Mouse (Mus musculus) neural tube, embryonic 15.5 days (tissue): ENCODE data around the gene Pfkfb3. TPM values are rescaled to one million over a fixed set of nuclear protein-coding genes. Genes with fewer than 3 reads are reported as not detected.

Source experiments
- ATAC-seq: fragments of 200-750 bp; cut with Nextera tagmentation; 2 replicates; pipeline ENCODE4 v1.8.0; 2017; ENCODE audit warnings: mild to moderate bottlenecking, moderate TSS enrichment, moderate library complexity; ENCODE audit not compliant: low FRiP score
- H3K27ac ChIP-seq: fragments of 300-500 bp; sonication (generic); replicated peaks from 2 replicates; pipeline ENCODE4 v1.5.1; 2015; ENCODE audit warnings: mild to moderate bottlenecking, inconsistent platforms
- H3K27me3 ChIP-seq: fragments of 300-500 bp; sonication (generic); replicated peaks from 2 replicates; pipeline ENCODE4 v1.6.1; 2015; ENCODE audit warnings: inconsistent platforms
- H3K36me3 ChIP-seq: fragments of 300-500 bp; sonication (generic); 2 replicates; pipeline ENCODE4 v1.6.1; 2015; ENCODE audit warnings: inconsistent platforms
- H3K4me1 ChIP-seq: fragments of 300-500 bp; sonication (generic); 2 replicates; pipeline ENCODE4 v1.6.1; 2015; ENCODE audit warnings: inconsistent platforms
- H3K4me2 ChIP-seq: fragments of 300-500 bp; sonication (generic); 2 replicates; pipeline ENCODE4 v1.6.1; 2015; ENCODE audit warnings: inconsistent platforms, mild to moderate bottlenecking, moderate library complexity
- H3K4me3 ChIP-seq: fragments of 300-500 bp; sonication (generic); replicated peaks from 2 replicates; pipeline ENCODE4 v1.5.1; 2015; ENCODE audit warnings: mild to moderate bottlenecking, inconsistent platforms
- H3K9ac ChIP-seq: fragments of 300-500 bp; sonication (generic); replicated peaks from 2 replicates; pipeline ENCODE4 v1.6.1; 2015; ENCODE audit warnings: mild to moderate bottlenecking, inconsistent platforms
- H3K9me3 ChIP-seq: fragments of 300-500 bp; sonication (generic); replicated peaks from 2 replicates; pipeline ENCODE4 v1.6.1; 2016; ENCODE audit warnings: inconsistent platforms
- WGBS: fragments of 180-500 bp; shearing (Covaris S2); methylation state at CpG from one replicate; pipeline ENCODE4 v1.1.7; 2015; ENCODE audit warnings: mixed read lengths; 5-methylcytosine and 5-hydroxymethylcytosine counted together
- polyA plus RNA-seq: library from polyadenylated mRNA; unstranded; fragments of >200 nt; fragmentation: Nextera tagmentation; extraction: Ambion mirVana; gene quantifications from 2 replicates; pipeline ENCODE4 v1.2.1, GENCODE M21; 2015

Pfkfb3 gene
- polyA plus RNA-seq, 1 experiment from 2014 or later = 29.8 TPM

DNA sequence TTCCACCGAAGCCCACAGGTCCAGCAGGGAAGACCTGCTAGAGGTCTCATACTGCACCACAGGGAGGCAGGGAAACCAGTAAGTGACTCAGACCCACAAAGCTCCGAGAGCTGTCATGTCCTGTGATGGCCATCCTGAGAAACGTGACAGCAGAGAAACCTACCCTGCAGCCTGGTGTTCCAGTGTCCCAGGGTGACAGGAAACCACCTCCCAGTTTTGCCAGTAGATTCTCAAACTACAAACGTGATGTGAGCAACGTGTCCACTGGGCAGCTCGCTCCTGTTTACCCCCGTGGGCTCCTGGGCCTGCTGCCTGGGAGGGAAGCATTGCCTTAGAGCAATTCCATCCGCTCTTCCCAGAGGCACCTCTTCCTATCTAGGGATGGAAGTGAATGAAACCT, 53.2 kb downstream of the Pfkfb3 start:
- peak overlapping the region; percentile 96 for H3K4me2 ChIP-seq
- 3% methylated on average over 8 of the region's 8 CpGs for WGBS
- H3K9me3 ChIP-seq = no peaks in the 10 kb centered on the region
- peak; percentile 13; the same call in 1 of the 2 replicates for ATAC-seq
- H3K4me3 ChIP-seq = peak overlapping the region; percentile 71
- H3K4me1 ChIP-seq = peaks cover 59% of the 10 kb centered on the region
- peaks cover 4% of the 10 kb centered on the region; the same call in 1 of the 2 replicates for H3K36me3 ChIP-seq
- peak overlapping the region; percentile 95 for H3K27ac ChIP-seq
- no peaks in the 10 kb centered on the region; the same call in 1 of the 2 replicates for H3K27me3 ChIP-seq
- H3K9ac ChIP-seq = peak overlapping the region; percentile 74

GRCm38 (mm10) chr2:11496601-11497031, 57.3 kb downstream of the Pfkfb3 start:
- Histone ChIP-seq H3K9me3 (no peaks in the 10 kb centered on the region), H3K9ac (no peak overlapping the region), H3K36me3 (peaks cover 27% of the 10 kb centered on the region), H3K27ac (no peak overlapping the region), H3K4me2 (no peak overlapping the region), H3K4me3 (no peak overlapping the region), H3K27me3 (no peaks in the 10 kb centered on the region), H3K4me1 (peaks cover 51% of the 10 kb centered on the region)
- WGBS = 79% methylated on average over 3 of the region's 3 CpGs
- no peak for ATAC-seq

DNA sequence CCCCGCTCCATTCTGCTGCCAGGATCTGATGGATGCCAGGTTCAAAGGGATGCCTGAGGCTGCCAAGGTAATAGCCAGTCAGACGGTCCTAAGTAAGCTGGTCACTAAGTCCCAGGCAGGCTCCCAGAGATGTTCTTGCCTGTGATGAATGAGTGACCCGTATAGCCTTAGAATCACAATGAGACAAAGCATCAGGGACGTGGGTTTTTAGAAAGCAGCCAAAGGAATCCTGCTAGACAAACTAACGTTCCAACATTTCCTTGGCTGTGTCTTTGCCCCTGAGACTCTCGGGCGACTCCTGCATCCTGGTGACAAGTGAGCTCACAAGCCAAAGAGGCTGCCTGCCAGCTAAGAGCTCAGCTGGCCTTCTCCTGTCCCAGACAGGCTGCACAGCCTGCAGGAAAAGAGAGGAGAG, 59.0 kb downstream of the Pfkfb3 start:
- Histone ChIP-seq H3K27me3 (no peaks in the 10 kb centered on the region), H3K4me2 (no peak overlapping the region), H3K9me3 (no peaks in the 10 kb centered on the region), H3K4me1 (peaks cover 40% of the 10 kb centered on the region), H3K27ac (peak overlapping the region; percentile 48; the same call in 1 of the 2 replicates), H3K9ac (no peak overlapping the region), H3K36me3 (peaks cover 45% of the 10 kb centered on the region), H3K4me3 (no peak overlapping the region)
- WGBS = 45% methylated on average over 6 of the region's 7 CpGs
- peak; percentile 81 for ATAC-seq

DNA sequence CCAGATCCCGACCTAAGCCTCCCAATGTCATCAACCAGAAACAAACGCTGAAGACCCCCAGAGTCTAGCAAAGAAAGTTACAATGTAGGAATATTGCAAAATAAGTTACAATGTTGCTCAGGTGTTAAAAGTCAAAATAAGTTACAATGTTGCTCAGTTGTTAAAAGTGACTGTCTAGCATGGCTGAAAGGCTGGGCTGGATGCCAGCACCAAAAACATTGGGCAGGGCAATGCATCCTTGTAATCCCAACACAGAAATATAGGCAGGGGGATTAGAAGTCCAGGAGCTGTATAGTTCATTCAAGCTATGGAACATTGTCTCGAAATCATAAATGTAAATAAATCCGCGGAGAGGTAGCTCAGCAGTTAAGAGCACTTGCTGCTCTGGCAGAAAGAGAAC, 61.0 kb downstream of the Pfkfb3 start:
- Histone ChIP-seq H3K4me1 (peaks cover 21% of the 10 kb centered on the region), H3K36me3 (peaks cover 62% of the 10 kb centered on the region), H3K27ac (no peak overlapping the region), H3K4me2 (no peak overlapping the region), H3K9ac (no peak overlapping the region), H3K4me3 (no peak overlapping the region), H3K9me3 (no peaks in the 10 kb centered on the region), H3K27me3 (no peaks in the 10 kb centered on the region)
- 94% methylated on average over 5 of the region's 5 CpGs for WGBS
- ATAC-seq = no peak

- peaks cover 73% of the 10 kb centered on the region for H3K36me3 ChIP-seq
- ATAC-seq = no peak
- H3K4me3 ChIP-seq = no peak overlapping the region
- H3K9ac ChIP-seq = no peak overlapping the region
- no peak overlapping the region for H3K27ac ChIP-seq
- 59% methylated on average over 3 of the region's 3 CpGs for WGBS
- H3K4me1 ChIP-seq = peaks cover 11% of the 10 kb centered on the region
- no peak overlapping the region for H3K4me2 ChIP-seq
- no peaks in the 10 kb centered on the region for H3K9me3 ChIP-seq
- H3K27me3 ChIP-seq = no peaks in the 10 kb centered on the region
Measured at GRCm38 (mm10) chr2:11491471-11491870, 62.4 kb downstream of the Pfkfb3 start.

DNA sequence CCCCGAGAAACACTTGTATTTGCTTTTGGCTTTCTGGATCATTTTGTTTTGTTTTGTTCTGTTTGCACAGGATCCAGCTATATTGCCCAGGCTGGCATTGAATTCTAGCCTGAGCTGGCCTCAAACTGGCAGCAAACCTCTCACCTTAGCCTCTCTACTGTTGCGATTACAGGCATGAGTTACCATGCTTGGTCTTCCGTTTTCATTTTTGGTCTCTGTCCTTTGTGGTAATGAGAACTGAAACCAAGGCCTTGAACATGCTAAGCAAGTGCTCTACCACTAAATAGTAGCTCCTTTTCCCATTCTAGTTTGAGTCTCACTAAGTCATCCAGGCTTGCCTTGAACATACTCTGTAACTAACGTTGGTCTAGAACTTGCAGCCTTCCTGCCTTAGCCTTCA, 63.3 kb downstream of the Pfkfb3 start:
- Histone ChIP-seq H3K9ac (no peak overlapping the region), H3K27ac (no peak overlapping the region), H3K36me3 (peaks cover 82% of the 10 kb centered on the region), H3K4me2 (no peak overlapping the region), H3K4me1 (peaks cover 6% of the 10 kb centered on the region), H3K9me3 (no peaks in the 10 kb centered on the region), H3K27me3 (no peaks in the 10 kb centered on the region), H3K4me3 (no peak overlapping the region)
- ATAC-seq = no peak
- 93% methylated on average over 4 of the region's 4 CpGs for WGBS

GRCm38 (mm10) chr2:11483226-11483625, 70.7 kb downstream of the Pfkfb3 start:
- Histone ChIP-seq H3K4me3 (no peak overlapping the region), H3K9me3 (no peaks in the 10 kb centered on the region), H3K4me2 (no peak overlapping the region), H3K4me1 (no peaks in the 10 kb centered on the region), H3K9ac (no peak overlapping the region), H3K36me3 (peaks cover 99% of the 10 kb centered on the region), H3K27ac (no peak overlapping the region), H3K27me3 (no peaks in the 10 kb centered on the region)
- whole genome bisulfite sequencing = 80% methylated on average over 4 of the region's 4 CpGs
- no peak for ATAC-seq

- 95% methylated on average over 7 of the region's 7 CpGs for WGBS
- no peaks in the 10 kb centered on the region for H3K4me1 ChIP-seq
- H3K9me3 ChIP-seq = no peaks in the 10 kb centered on the region
- no peaks in the 10 kb centered on the region for H3K27me3 ChIP-seq
- ATAC-seq = no peak
- no peak overlapping the region for H3K9ac ChIP-seq
- H3K36me3 ChIP-seq = peaks cover 98% of the 10 kb centered on the region
- no peak overlapping the region for H3K27ac ChIP-seq
- no peak overlapping the region for H3K4me2 ChIP-seq
- H3K4me3 ChIP-seq = no peak overlapping the region
Measured at GRCm38 (mm10) chr2:11482364-11482763, 71.5 kb downstream of the Pfkfb3 start.

DNA sequence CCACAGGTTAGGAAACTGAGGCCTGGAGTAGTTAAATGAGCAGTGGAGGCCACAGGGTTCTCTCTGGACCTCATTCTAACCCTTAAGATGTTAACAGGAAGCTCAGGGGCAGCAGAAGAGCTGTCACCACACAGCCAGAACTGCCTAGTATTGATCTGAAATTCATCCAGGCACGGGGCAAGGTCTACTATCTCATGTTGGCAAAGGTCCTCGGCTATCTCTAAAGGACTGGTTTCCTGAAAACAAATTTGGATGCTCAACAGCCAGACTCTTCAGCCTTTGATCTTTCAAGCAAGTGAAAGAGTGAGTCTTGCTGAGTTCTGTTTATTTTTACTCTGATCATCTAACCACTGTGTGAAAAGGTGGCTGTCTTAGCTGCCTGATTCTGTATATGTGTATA, 74.9 kb downstream of the Pfkfb3 start:
- 89% methylated on average over 2 of the region's 2 CpGs for WGBS
- Histone ChIP-seq H3K36me3 (peaks cover 98% of the 10 kb centered on the region), H3K27me3 (no peaks in the 10 kb centered on the region), H3K4me2 (no peak overlapping the region), H3K9ac (no peak overlapping the region), H3K4me3 (no peak overlapping the region), H3K4me1 (no peaks in the 10 kb centered on the region), H3K9me3 (no peaks in the 10 kb centered on the region), H3K27ac (no peak overlapping the region)
- ATAC-seq = no peak

DNA sequence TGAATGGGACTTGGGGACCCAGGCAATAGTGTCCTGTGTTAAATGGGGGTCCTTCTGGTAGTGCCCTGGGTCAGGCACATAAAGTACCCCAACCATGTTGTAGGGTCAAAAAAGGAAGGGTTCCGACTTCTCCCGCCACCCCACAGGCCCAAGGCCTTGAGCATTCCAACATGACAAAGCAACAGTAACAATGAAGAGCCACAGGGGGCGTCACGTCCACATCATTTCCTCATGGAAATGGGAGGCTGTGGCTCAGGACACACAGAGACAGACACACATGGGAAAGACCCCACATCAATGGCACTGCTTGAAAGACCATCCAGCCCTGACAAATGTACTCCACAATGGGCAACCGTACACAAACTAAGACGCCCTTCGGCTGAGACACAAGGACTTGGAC, 78.6 kb downstream of the Pfkfb3 start:
- H3K4me1 ChIP-seq = no peaks in the 10 kb centered on the region
- no peak overlapping the region for H3K27ac ChIP-seq
- H3K36me3 ChIP-seq = peaks cover 94% of the 10 kb centered on the region
- no peak overlapping the region for H3K9ac ChIP-seq
- no peaks in the 10 kb centered on the region for H3K9me3 ChIP-seq
- ATAC-seq = no peak
- H3K27me3 ChIP-seq = no peaks in the 10 kb centered on the region
- no peak overlapping the region for H3K4me3 ChIP-seq
- H3K4me2 ChIP-seq = no peak overlapping the region
- 84% methylated on average over 7 of the region's 7 CpGs for WGBS

DNA sequence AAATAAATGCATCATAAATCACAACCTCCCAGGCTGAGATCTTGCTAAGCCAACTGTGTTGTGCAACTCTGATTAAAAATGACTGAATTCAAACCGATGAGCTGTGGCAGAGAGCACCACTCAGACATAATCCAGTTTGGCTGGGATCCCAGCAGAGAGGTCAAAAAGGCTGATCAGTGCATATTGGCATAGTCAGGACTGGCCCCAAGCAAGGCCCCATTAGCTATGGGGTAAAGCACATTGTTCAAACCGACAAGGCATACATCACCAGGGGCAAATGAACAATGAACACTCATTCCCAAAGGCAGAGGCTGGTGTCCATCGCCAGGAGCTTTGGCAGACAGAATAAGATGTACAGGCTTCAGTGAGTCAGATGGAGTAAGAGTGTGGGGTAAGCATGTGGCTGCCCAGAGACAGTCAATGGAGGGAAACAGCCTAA, 89.2 kb downstream of the Pfkfb3 start:
- H3K4me2 ChIP-seq = no peak overlapping the region

GRCm38 (mm10) chr2:11460976-11461375, 92.9 kb downstream of the Pfkfb3 start:
- 85% methylated on average over 3 of the region's 3 CpGs for WGBS
- H3K4me3 ChIP-seq = no peak overlapping the region
- H3K4me2 ChIP-seq = no peak overlapping the region
- H3K9me3 ChIP-seq = no peaks in the 10 kb centered on the region
- no peaks in the 10 kb centered on the region for H3K27me3 ChIP-seq
- H3K4me1 ChIP-seq = no peaks in the 10 kb centered on the region
- no peak overlapping the region for H3K9ac ChIP-seq
- H3K36me3 ChIP-seq = no peaks in the 10 kb centered on the region
- H3K27ac ChIP-seq = no peak overlapping the region
- ATAC-seq = no peak

More for the DNA sequence above, 89.2 kb downstream of the Pfkfb3 start:
- peak; percentile 59; the same call in 1 of the 2 replicates for ATAC-seq
- 16% methylated on average over 3 of the region's 3 CpGs for WGBS
- H3K4me3 ChIP-seq = no peak overlapping the region
- H3K9ac ChIP-seq = no peak overlapping the region
- no peak overlapping the region for H3K27ac ChIP-seq
- no peaks in the 10 kb centered on the region for H3K9me3 ChIP-seq
- H3K36me3 ChIP-seq = no peaks in the 10 kb centered on the region
- no peaks in the 10 kb centered on the region for H3K27me3 ChIP-seq
- no peaks in the 10 kb centered on the region for H3K4me1 ChIP-seq

DNA sequence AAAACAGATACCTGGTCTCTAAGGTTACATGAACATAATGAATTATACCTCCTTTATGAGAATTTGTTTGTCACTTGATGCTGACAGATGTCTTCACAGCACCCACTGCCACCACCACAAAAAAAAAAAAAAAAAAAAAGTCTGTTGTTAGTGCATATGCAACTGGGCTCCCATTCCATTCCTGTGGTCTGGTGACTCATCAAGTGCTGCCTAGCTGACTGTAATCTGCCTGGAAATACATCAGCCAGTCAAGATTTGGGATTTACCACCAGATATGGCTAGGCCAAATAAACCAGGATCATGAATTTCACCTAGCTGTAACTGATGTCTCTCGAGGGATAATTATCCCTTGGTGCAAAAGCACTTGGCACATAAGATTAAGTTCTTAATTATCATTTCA, 95.4 kb downstream of the Pfkfb3 start:
- Histone ChIP-seq H3K4me3 (no peak overlapping the region), H3K27ac (no peak overlapping the region), H3K9ac (no peak overlapping the region), H3K27me3 (no peaks in the 10 kb centered on the region), H3K4me2 (no peak overlapping the region), H3K36me3 (no peaks in the 10 kb centered on the region), H3K9me3 (no peaks in the 10 kb centered on the region), H3K4me1 (no peaks in the 10 kb centered on the region)
- no peak for ATAC-seq
- WGBS = 95% methylated on average over 1 of the region's 1 CpGs
